In the genomic region with DNA sequence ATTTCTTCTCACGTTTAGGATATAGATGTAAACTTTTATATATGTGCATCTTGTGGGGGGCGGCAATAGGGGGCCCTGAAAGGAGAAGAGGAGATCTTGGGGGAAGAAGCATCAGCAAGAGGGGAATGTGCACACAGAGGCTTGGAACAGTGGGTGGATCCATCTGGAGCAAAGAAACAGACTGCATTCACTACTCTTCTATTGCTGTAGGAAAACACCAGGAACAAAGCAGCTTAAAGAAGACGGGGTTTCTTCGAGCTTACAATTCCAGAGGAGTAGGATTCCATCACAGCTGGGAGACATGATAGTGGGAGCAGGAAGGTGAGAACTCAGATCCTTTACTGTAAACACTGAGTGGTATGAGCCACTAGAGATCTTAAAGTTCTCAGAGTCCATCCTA, we compare ENCODE assay signal across 17 mouse cellular contexts.
"Had no signal": no experiment of that assay in that cellular context is flagged by ENCODE, and none has a peak within 500 bp of the region (broad histone marks: within the 10 kb centered on the region; RNA-seq: fewer than 3 reads in every experiment).

No protein-coding gene starts in this region.

- ATAC-seq: hindbrain, postnatal 0 days; intestine, embryonic 16.5 days; liver, embryonic 12.5 days had no signal

- DNase-seq: gastrocnemius, postnatal 14 days; gastrocnemius, postnatal 36 days; heart, adult 11 months; heart, adult 2 months; heart, postnatal 10 days; heart, postnatal 36 days; kidney, adult 11 months; kidney, adult 2 months; kidney, adult 9 months; kidney, postnatal 14 days; kidney, postnatal 36 days; layer of hippocampus, adult 9-11 months; layer of hippocampus, postnatal 36 days; left cerebral cortex, postnatal 4 days had no signal
